Mouse (Mus musculus) bone marrow, adult 2 months (tissue): Measurements from ENCODE around the gene Spocd1.

Source experiments
- CTCF ChIP-seq: fragments of 200-500 bp; IDR thresholded peaks from 2 replicates; pipeline ENCODE4 v1.5.1; 2011; ENCODE audit warnings: low read length, control low read depth; ENCODE audit not compliant: control insufficient read depth, insufficient read depth
- POLR2A ChIP-seq: fragments of 200-500 bp; IDR thresholded peaks from 2 replicates; pipeline ENCODE4 v1.6.1; 2011; ENCODE audit warnings: low read depth, mild to moderate bottlenecking, control low read depth, low read length, borderline replicate concordance; ENCODE audit not compliant: control insufficient read depth

- no peak for TF ChIP-seq CTCF
- TF ChIP-seq POLR2A: no peak
These were observed 72.7 kb downstream of the Spocd1 start for GRCm38 (mm10) chr4:130001710-130002109.
